Mouse (Mus musculus) left cerebral cortex, postnatal 36 days (tissue): ENCODE data around the gene Trim26. TPM values are rescaled to one million over a fixed set of nuclear protein-coding genes. Genes with fewer than 3 reads are reported as not detected.
A peak's percentile ranks its signal among the peaks of the same experiment; 100 is the strongest.
"Not testable (repeated sequence)": the region's sequence is repeated elsewhere in the genome, so short reads cannot be mapped to it uniquely, and the experiment has no call there.

Source experiments
- DNase-seq, 2 experiments: peaks; one replicate each; pipeline ENCODE4 v3.0.0; 2021 to 2022; ENCODE audit warnings: low spot score in 2 of 2, mixed read lengths in 1 of 2
- intact Hi-C: fragments of 180-260 bp; cut with DNase I; formaldehyde crosslinking; loops from one replicate; pipeline ENCODE4 v1.15.1; 2025
- total RNA-seq, 2 experiments: library from RNA; stranded (reverse); gene quantifications; 2 replicates each; pipeline ENCODE4 v1.2.3; 2021

The Trim26 gene
- 10 to 100 TPM; 18.1 to 20.4 TPM for total RNA-seq

DNA sequence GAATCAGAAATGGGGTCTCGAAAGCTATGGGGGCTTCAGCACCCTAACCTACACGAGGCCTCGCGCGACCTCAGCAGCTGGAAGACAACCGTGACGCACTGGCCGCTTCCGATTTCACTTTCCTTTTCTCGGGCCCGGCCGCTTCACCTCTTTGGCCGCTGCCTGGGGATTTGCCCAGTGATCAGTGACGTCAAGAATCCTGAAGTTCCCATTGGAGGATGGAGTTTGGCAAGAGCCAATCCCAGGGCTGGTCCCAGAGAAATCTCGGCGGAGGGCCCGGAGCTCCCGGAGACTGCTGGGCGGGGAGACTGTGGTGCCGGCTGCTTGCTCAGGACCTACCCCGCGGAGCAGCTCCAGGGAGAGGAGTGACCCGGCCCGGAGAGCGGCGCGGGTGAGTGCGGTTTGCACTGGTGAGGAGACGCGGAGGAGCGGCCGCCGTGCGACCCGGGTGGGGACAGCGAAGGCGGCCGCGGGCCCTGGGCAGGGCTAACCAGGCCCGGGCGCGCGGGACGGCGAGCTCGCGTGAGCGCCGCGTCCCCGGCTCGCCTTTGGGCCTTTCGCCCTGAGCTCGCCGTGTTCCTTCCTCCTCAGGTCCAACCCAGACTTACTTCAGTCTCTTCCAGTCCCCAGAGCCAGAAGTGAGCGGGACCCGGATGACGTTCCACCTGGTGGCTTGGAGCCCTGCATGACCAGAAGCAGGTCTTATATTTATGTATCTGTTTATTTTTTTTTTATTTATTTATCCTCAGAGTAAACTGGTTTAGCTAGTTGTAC lies at the start of gene Trim26:
Gene Trim26 (plus strand): TSS at position 261 of the 774 bp plus-strand sequence.
- peak; percentile 94 to 97 for DNase-seq
- intact Hi-C loops, result no loop called here

DNA sequence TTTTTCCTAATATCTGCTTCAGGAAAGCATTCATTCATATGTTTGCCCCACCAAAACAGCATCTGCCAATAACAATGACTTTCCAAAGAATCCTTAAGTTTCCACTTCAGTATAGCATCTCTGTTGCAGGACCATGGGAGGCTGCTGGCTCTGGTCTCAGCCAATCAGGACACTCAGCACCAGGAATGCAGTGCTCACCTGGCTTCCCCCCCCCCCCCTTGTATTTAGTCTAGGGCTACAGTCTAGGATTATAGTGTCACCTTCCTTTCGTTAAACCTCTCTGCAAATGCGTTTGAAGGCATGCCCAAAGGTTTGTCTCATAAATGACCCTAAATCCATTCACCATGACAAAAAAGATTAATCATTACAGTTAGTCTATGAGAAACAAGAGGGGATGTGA lies 48.6 kb upstream of the Trim26 start:
- DNase-seq, result no peak
- intact Hi-C loops, result no loop called here

DNA sequence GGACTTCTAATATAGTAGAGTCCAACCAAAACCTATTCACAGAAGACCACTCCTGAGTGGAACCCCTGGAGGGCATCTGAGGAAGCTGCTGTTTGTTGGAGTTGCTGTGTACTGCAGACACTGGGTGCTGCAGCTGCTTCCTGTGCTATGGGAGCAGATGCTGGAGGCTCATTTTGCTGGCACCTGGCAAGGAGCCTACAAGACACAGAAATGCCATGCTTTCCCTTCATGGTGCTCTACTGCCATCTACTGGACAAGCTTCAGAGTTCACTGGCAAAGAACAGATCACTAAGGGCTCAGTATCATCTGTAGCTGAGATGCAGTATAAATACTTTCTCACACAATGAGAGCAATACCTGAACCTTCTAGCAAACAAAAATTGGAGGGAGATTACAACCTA lies 48.1 kb upstream of the Trim26 start:
- peak; percentile 62 to 76 for DNase-seq
- intact Hi-C loops, result not testable (repeated sequence)

DNA sequence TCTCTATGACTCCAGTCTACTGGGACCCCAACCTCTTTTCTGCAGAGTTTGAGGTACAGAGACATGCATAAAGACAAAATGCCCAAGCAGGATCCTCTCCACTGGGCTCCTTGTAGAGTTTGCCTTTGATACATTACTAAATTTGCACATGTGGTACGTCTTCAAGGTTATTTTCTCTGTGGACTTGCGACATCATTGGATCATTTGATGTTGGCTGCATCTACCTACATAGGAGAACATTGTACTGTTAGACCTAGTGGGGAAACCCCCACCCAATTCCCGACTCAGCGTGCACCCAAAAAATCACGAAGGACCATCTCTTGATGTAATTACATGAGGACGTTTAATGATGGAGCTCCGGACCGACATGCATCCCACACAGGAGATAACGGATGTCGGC lies 37.4 kb upstream of the Trim26 start:
- intact Hi-C loops, result no loop called here
- no peak for DNase-seq

DNA sequence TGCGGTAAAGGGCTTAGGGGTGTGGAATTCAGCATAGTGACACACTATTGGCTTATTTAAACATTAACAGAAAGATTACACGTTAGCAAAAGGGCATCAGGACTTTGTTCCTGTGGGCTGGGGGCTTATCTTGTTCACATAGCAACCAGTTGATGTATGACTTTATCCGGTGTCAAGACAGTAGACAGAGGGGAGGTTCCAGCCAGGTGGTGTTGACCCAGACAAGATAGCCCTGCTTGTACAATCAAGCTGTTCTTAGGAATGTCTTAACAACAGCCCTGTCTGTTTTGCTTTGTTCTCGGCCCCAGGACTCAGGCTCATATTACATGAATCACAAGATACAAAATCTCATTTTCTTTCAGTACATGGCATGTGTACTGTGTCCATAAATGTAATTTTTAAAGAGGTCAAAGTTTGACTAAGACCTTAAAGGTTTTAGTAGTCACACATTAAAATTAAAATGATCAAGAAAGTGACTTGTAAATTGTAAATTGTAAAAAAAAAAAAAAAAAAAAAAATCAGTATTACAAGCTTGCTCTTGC lies 36.9 kb upstream of the Trim26 start:
- intact Hi-C loops, DNase-seq: not testable (repeated sequence)

DNA sequence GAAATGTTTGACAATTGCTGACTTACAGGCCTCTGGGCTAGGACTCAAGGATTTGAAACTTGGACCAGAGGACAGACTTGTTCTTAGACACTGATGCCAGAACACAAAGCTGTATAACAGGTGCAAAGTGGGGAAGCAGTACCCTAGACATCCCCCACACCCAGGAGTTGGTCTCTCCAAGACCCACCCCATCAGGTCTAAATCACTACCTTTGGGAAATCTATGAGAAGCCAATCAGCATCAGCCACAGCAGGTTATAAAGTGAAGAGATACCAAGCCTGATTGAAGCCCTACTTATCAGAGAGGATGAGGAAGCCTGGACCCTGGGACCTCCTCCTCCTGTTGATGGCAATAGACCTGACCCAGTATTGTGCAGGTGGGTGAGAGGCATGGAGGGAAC lies 25.1 kb upstream of the Trim26 start, which contains the start of gene H2-M10.6:
Gene H2-M10.6 (plus strand): TSS at position 301 of the 400 bp plus-strand sequence.
- intact Hi-C loops, result no loop called here
- no peak for DNase-seq

DNA sequence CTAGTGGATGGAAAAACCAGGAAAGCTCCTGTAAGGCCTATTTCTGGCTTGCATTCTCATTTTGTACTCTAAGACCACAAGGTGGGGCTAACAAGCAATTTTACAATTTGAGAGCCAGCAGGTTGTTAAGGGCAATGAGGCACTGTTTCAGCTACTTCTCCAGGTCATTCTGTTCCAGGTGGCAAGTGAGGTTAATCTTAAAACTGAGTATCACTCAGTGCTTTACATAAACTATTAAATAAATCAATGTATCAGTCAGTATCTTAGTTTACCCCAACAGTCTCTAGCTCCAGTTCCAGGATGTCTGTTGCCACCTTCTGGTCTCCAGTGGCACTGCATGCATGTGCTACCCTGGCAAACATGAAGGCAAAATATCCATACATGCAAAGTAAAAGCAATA lies 12.9 kb upstream of the Trim26 start:
- DNase-seq, result peak in 1 of 2 experiments; percentile 23
- intact Hi-C loops, result no loop called here

DNA sequence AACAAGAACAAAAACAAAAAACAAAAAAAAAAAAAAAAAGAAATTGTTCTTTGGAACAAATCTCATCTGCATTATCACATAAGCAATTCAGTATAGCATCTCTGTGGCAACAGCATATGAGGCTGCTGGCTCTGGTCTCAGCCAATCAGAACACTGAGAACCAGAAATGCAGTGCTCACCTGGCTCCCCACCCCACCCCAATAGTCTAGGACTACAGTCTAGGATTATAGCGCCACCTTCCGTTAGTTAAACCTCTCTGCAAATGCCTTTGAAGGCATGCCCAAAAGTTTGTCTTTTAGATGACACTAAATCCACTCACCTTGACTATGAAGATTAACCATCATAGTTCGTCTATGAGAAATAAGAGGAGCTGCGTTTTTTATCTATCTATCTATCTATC lies 11.4 kb upstream of the Trim26 start:
- intact Hi-C loops, result no loop called here
- no peak for DNase-seq

DNA sequence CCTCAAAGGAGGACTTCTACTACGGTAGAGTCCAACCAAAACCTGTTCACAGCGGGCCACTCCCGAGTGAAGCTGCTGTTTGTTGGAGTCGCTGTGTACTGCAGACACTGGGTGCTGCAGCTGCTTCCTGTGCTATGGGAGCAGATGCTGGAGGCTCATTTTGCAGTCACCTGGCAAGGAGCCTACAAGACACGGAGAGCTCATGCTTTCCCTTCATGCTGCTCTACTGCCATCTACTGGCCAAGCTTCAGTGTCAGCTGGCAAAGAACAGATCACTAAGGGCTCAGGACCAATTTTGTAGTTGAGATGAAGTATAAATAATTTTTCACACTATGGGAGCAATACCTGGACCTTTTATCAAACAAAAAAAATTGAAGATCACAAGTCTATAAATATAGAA lies 10.9 kb upstream of the Trim26 start:
- intact Hi-C loops, result not testable (repeated sequence)
- DNase-seq, result peak; percentile 81 to 84

DNA sequence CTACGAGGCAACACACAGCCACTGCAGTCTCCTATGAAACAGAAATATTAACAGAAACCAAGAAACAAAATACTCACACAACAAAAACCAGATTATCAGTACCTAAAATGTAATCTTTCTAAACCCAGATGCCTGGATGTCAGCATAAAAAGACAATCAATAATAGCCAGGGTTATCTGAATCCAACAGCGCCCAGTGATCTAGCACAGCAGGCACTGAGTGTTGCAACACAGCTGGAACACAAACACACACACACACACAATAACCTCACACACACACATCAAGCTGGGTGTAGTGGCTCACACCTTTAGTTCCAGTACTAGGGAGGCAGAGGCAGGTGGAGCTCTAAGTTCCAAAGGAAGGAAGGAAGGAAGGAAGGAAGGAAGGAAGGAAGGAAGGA lies 8.4 kb upstream of the Trim26 start:
- intact Hi-C loops, result no loop called here
- no peak for DNase-seq

DNA sequence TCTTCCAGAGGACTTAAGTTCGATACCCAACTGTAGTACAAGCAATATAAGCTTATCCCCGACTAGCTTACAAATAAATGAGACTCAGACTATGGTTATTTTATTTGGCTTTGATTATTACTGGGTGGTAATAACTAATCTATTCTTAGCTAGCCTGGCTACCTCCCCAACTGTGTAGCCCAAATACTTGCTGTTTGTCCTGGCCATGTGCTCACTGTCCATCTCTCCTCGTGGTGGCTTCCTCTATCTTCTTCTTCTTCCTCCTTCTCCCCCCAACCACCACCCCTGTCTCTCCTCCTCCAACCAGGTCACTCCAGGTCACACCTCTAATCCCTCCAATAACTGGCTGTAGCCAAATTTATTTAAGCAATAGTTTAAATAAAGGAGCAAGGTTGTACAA lies 6.5 kb upstream of the Trim26 start:
- DNase-seq, result no peak
- intact Hi-C loops, result no loop called here

DNA sequence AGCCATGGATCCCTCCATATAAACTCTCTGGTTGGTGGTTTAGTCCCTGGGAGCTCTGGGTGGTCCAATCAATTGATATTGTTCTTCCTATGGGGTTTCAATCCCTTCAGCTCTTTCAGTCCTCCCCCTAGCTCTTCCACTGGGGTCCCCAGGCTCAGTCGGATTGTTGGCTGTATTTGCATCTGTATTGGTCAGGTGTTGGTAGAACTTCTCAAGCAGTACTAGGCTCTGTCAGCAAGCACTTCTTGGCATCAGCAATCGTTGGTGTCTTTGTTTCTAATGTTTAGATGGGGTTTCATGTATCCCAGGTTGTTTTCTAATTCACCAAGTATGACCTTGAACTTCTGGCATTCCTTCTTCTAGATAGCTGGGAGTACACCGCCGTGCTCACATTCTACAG lies 4.2 kb upstream of the Trim26 start:
- intact Hi-C loops, result no loop called here
- no peak for DNase-seq

DNA sequence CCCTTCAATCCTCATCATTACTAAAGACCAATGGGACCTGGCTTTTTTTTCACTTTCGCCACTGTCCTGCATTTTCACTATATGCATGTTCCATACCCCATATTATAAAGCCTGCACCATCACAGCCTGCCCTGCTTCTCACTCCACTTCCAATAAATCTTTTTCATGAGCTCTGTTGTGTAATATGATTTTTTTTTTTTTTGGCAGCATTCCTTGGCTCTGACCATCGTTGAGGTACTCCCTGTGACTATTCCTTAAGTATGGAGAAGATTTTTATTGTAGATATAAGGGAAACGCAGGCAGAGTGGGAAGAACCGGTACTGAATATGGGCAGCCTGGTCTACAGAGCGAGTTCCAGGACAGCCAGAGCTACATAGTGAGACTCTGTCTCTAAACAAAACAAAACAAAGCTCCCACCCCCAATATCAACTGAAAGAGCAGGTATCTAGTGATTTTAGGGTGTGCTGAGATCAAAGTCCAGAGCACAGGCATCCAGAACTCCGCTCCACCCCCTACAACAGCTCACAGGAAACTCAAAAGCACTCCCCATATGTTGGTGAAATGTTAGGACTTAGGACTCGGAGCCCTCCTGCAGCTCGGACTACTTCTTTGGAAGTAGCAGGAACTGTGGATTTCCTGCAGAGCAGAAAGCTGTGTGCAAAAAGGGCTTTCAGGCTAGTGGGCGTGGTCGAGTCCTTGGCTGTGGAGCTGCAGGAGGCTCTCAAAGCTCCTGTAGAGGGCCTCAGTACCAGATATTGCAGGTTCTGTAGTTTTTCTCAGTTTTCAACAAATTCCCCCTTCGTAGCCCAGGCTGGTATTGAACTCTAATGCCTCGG lies 1.1 kb upstream of the Trim26 start:
- intact Hi-C loops, result no loop called here
- DNase-seq, result peak; percentile 47 to 48

DNA sequence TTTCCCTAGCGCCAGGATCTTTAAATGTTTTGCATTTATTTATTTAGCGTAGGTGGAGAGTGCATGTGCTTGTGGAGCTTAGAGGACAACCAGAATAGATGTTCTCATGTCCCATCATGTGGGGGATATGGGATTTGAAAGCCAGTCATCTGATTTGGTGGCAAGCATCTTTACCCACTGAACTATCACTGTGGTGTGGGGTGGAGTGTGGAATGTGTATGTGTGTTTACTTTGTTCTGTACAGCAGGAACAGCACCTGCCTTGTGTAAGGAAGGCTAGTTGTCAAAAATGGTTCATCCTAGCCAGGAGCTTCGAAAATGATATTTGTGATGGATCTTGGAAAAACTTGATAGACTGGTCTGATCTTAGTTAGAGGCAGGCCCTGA lies 514 bp upstream of the Trim26 start:
- peak in 1 of 2 experiments; percentile 16 for DNase-seq
- intact Hi-C loops, result no loop called here

DNA sequence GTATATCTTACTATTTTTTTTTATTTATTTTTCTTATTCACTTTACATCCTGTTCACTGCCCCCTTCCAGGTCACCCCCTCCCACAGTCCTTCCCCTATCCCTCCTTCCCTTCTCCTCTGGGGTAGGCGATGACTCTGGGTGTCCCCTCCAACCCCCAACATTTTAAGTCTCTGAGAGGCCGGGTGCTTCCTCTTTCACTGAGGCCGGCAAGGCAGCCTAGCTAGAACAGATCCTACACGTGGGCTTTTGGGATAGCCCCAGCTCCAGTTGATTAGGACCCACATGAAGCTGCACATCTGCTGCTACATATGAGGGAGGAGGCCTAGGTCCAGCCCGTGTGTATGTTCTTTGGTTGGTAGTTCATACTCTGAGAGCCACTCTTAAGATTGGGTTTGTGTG lies 2.1 kb downstream of the Trim26 start:
- intact Hi-C loops, result no loop called here

DNA sequence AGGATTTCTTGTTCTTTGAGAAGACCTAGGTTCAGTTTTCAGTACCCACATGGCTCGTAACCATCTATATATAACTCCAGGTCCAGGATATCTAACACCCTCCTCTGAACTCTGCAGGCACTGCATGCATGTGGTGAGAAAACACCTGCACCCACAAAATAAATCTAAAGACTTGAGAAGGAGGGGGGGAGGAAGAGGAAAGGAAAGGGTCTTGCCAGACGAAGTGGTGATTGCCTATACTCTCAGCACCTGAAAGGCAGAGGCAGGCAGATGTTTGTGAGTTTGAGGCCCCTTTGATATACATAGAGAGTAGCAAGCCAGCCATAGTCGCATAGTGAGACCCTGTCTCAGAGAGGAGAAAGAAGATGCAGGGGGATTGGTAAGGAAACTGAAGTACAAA lies 3.0 kb downstream of the Trim26 start:
- intact Hi-C loops, result no loop called here
- DNase-seq, result no peak

More for the DNA sequence above, 2.1 kb downstream of the Trim26 start:
- DNase-seq, result no peak

DNA sequence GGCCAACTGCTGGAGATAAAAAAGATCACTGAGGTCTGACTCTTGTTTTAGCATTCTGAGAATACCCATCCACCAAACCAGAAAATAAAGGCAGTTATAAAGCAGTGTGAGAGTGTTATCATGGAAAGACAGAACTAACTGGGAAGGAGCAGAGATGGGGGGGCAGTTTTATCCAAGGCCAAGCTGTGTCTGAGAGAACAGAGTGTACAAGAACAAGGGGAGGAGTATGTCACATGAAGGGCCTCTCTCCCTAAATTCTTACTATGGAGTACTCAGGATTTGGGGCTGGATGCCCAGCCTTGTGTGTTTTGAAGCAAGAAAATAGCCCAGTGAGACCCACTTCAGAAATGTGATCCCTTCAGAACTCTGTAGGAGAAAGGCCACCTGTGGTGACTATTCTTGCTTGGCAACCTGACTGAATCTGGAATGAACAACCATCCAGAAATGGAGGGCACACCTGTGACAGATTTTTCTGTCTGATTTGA lies 4.1 kb downstream of the Trim26 start:
- DNase-seq, result no peak
- intact Hi-C loops, result no loop called here

DNA sequence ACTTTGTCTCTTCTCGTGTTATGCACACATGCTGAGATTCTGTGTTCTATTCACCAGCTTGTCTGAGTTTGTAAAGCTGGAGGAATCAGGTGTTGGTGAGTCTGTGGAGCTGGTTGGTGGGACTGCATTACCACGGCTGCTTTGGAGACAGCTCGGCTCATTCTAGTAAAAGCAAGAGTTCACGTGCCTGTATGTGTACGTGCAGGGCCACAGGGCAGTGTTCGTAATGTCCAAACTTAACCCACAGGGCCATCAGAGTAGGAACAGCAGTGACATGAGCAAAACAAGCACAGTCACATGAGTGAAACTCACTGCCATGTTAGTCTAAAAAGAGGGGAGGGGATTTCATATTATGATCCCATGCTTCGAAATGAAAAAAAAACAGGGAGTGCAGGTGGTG lies 6.8 kb downstream of the Trim26 start:
- intact Hi-C loops, result no loop called here
- no peak for DNase-seq

DNA sequence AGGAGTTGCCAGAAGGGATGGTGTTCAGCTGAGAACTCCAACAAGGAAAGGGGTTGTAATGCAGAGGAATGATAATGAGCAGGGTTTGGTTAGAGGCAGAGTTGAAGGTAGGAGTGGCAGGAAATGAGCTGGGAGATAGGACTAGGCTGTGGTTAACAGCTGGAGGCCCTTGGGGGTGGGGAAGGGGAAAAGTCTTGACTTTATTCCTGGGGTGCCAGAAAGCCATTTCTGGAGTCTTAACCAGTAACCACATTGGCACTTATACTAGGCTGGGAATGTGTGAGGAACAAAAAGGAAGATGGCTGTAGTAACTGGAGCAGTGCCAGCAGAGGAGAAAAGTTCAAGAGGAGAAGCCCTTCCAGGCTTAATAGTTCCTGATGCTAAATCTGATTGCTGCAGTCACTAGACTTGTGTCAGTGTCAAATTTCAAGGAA lies 7.4 kb downstream of the Trim26 start:
- intact Hi-C loops, result no loop called here
- no peak for DNase-seq

DNA sequence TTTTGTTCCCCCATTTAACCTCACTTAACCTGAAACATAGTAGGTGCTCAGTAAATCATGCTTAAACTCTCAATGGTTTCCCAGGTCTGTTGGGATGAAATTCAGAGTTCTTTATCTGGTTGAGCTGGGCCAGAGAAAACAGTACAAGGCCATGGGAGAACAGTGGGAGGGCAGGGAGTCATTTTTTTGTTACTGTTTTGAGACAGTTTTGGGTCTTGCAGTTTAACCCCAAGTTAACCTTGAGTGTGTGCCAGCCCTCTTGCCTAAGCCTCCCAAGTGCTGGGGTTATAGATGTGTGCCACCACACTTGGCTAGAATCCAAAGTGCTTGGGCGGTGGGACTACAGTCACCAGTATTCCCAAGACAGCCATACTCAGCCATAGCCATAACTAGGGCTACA lies 7.8 kb downstream of the Trim26 start:
- intact Hi-C loops, result no loop called here
- DNase-seq, result no peak
